Mouse (Mus musculus): ENCODE measurements around the gene G6pc3. TPM values are rescaled to one million over a fixed set of nuclear protein-coding genes. Genes with fewer than 3 reads are reported as not detected.
A peak's percentile ranks its signal among the peaks of the same experiment; 100 is the strongest.

Gene G6pc3
- polyA plus RNA-seq, 1 experiment from 2014 or later: 24.4 TPM

GRCm38 (mm10) chr11:102227270-102228190 lies 38.1 kb downstream of the G6pc3 start:
- no peak for ATAC-seq (replicated peaks; ENCODE audit: extremely low read depth, insufficient read depth, low FRiP score)

GRCm38 (mm10) chr11:102228191-102228545 lies 38.7 kb downstream of the G6pc3 start:
- Histone ChIP-seq H3K4me2 (ENCODE audit: low read depth, low read length) (peak overlapping the region; percentile 81), H3K9ac (ENCODE audit: low read length) (peak overlapping the region; percentile 87; the same call in 1 of the 2 replicates), H3K27me3 (ENCODE audit: control insufficient read depth, insufficient read depth, low read length) (no peaks in the 10 kb centered on the region), H3K4me1 (ENCODE audit: control insufficient read depth, insufficient read depth, low read length) (peaks cover 54% of the 10 kb centered on the region), H3K27ac (ENCODE audit: low read length) (no peak overlapping the region), H3K4me3 (ENCODE audit: low read length) (peak overlapping the region; percentile 70), H3K36me3 (ENCODE audit: control insufficient read depth, insufficient read depth) (no peaks in the 10 kb centered on the region; the same call in 1 of the 2 replicates), H3K9me3 (replicated peaks; ENCODE audit: control insufficient read depth, low read length) (no peaks in the 10 kb centered on the region)
- WGBS: 21% methylated on average over 9 of the region's 9 CpGs
- no peak for ATAC-seq (replicated peaks; ENCODE audit: extremely low read depth, insufficient read depth, low FRiP score)

More at GRCm38 (mm10) chr11:102227270-102228190, 38.1 kb downstream of the G6pc3 start:
- H3K27me3 ChIP-seq (ENCODE audit: control insufficient read depth, insufficient read depth, low read length): no peaks in the 10 kb centered on the region
- H3K4me3 ChIP-seq (ENCODE audit: low read length): peak overlapping the region; percentile 70
- no peaks in the 10 kb centered on the region; the same call in 1 of the 2 replicates for H3K36me3 ChIP-seq (ENCODE audit: control insufficient read depth, insufficient read depth)
- no peak overlapping the region for H3K27ac ChIP-seq (ENCODE audit: low read length)
- H3K4me1 ChIP-seq (ENCODE audit: control insufficient read depth, insufficient read depth, low read length): peaks cover 60% of the 10 kb centered on the region
- H3K9ac ChIP-seq (ENCODE audit: low read length): peak overlapping the region; percentile 87; the same call in 1 of the 2 replicates
- WGBS: 30% methylated on average over 12 of the region's 12 CpGs
- H3K4me2 ChIP-seq (ENCODE audit: low read depth, low read length): peak overlapping the region; percentile 81
- no peaks in the 10 kb centered on the region for H3K9me3 ChIP-seq (replicated peaks; ENCODE audit: control insufficient read depth, low read length)

- no peaks in the 10 kb centered on the region for H3K27me3 ChIP-seq (ENCODE audit: control insufficient read depth, insufficient read depth, low read length)
- no peaks in the 10 kb centered on the region; the same call in 1 of the 2 replicates for H3K36me3 ChIP-seq (ENCODE audit: control insufficient read depth, insufficient read depth)
- ATAC-seq (replicated peaks; ENCODE audit: extremely low read depth, insufficient read depth, low FRiP score): no peak
- peak overlapping the region; percentile 87 for H3K9ac ChIP-seq (ENCODE audit: low read length)
- H3K9me3 ChIP-seq (replicated peaks; ENCODE audit: control insufficient read depth, low read length): no peaks in the 10 kb centered on the region
- H3K4me3 ChIP-seq (ENCODE audit: low read length): peak overlapping the region; percentile 70
- WGBS: 14% methylated on average over 7 of the region's 7 CpGs
- H3K4me2 ChIP-seq (ENCODE audit: low read depth, low read length): peak overlapping the region; percentile 81
- no peak overlapping the region for H3K27ac ChIP-seq (ENCODE audit: low read length)
- H3K4me1 ChIP-seq (ENCODE audit: control insufficient read depth, insufficient read depth, low read length): peaks cover 50% of the 10 kb centered on the region
Measured at GRCm38 (mm10) chr11:102228646-102229268, 39.3 kb downstream of the G6pc3 start.

- WGBS: under 1% methylated on average over 42 of the region's 47 CpGs
- Histone ChIP-seq H3K27ac (ENCODE audit: low read length) (peak overlapping the region; percentile 75), H3K9me3 (replicated peaks; ENCODE audit: control insufficient read depth, low read length) (no peaks in the 10 kb centered on the region)
Measured at GRCm38 (mm10) chr11:102229331-102229953, 40.0 kb downstream of the G6pc3 start.

GRCm38 (mm10) chr11:102230006-102230741 lies 40.8 kb downstream of the G6pc3 start, which contains the start of gene Hdac5:
Gene Hdac5, minus strand, starts transcription at chr11:102230166.
- ATAC-seq (replicated peaks; ENCODE audit: extremely low read depth, insufficient read depth, low FRiP score): peak; percentile 92
- Histone ChIP-seq H3K4me2 (ENCODE audit: low read depth, low read length) (peak within 1 kb of the TSS; percentile 81), H3K27me3 (ENCODE audit: control insufficient read depth, insufficient read depth, low read length) (no peaks in the 10 kb centered on the region), H3K4me1 (ENCODE audit: control insufficient read depth, insufficient read depth, low read length) (peaks cover 37% of the 10 kb centered on the region), H3K9ac (ENCODE audit: low read length) (peak within 1 kb of the TSS; percentile 87), H3K9me3 (replicated peaks; ENCODE audit: control insufficient read depth, low read length) (no peaks in the 10 kb centered on the region), H3K27ac (ENCODE audit: low read length) (peak within 1 kb of the TSS; percentile 75), H3K4me3 (ENCODE audit: low read length) (peak within 1 kb of the TSS; percentile 70), H3K36me3 (ENCODE audit: control insufficient read depth, insufficient read depth) (no peaks in the 10 kb centered on the region)
- WGBS: under 1% methylated on average over 49 of the region's 49 CpGs

More at GRCm38 (mm10) chr11:102229331-102229953, 40.0 kb downstream of the G6pc3 start:
- Histone ChIP-seq H3K4me3 (ENCODE audit: low read length) (peak overlapping the region; percentile 70), H3K4me1 (ENCODE audit: control insufficient read depth, insufficient read depth, low read length) (peaks cover 44% of the 10 kb centered on the region), H3K36me3 (ENCODE audit: control insufficient read depth, insufficient read depth) (no peaks in the 10 kb centered on the region), H3K27me3 (ENCODE audit: control insufficient read depth, insufficient read depth, low read length) (no peaks in the 10 kb centered on the region), H3K4me2 (ENCODE audit: low read depth, low read length) (peak overlapping the region; percentile 81), H3K9ac (ENCODE audit: low read length) (peak overlapping the region; percentile 87)
- ATAC-seq (replicated peaks; ENCODE audit: extremely low read depth, insufficient read depth, low FRiP score): peak; percentile 39

GRCm38 (mm10) chr11:102236022-102236421 lies 46.6 kb downstream of the G6pc3 start:
- WGBS: 36% methylated on average over 2 of the region's 2 CpGs
- Histone ChIP-seq H3K9me3 (replicated peaks; ENCODE audit: control insufficient read depth, low read length) (no peaks in the 10 kb centered on the region), H3K36me3 (ENCODE audit: control insufficient read depth, insufficient read depth) (no peaks in the 10 kb centered on the region), H3K27me3 (ENCODE audit: control insufficient read depth, insufficient read depth, low read length) (no peaks in the 10 kb centered on the region), H3K4me1 (ENCODE audit: control insufficient read depth, insufficient read depth, low read length) (no peaks in the 10 kb centered on the region), H3K27ac (ENCODE audit: low read length) (no peak overlapping the region), H3K4me2 (ENCODE audit: low read depth, low read length) (no peak overlapping the region), H3K9ac (ENCODE audit: low read length) (no peak overlapping the region), H3K4me3 (ENCODE audit: low read length) (no peak overlapping the region)
- no peak for ATAC-seq (replicated peaks; ENCODE audit: extremely low read depth, insufficient read depth, low FRiP score)

GRCm38 (mm10) chr11:102240636-102241035 lies 51.2 kb downstream of the G6pc3 start:
- no peak overlapping the region for H3K27ac ChIP-seq (ENCODE audit: low read length)
- H3K9me3 ChIP-seq (replicated peaks; ENCODE audit: control insufficient read depth, low read length): no peaks in the 10 kb centered on the region
- no peak overlapping the region for H3K4me3 ChIP-seq (ENCODE audit: low read length)
- H3K27me3 ChIP-seq (ENCODE audit: control insufficient read depth, insufficient read depth, low read length): no peaks in the 10 kb centered on the region
- no peak for ATAC-seq (replicated peaks; ENCODE audit: extremely low read depth, insufficient read depth, low FRiP score)
- H3K36me3 ChIP-seq (ENCODE audit: control insufficient read depth, insufficient read depth): no peaks in the 10 kb centered on the region
- peaks cover 9% of the 10 kb centered on the region for H3K4me1 ChIP-seq (ENCODE audit: control insufficient read depth, insufficient read depth, low read length)
- no peak overlapping the region for H3K9ac ChIP-seq (ENCODE audit: low read length)
- H3K4me2 ChIP-seq (ENCODE audit: low read depth, low read length): no peak overlapping the region
- 84% methylated on average over 6 of the region's 6 CpGs for WGBS

- H3K4me2 ChIP-seq (ENCODE audit: low read depth, low read length): no peak overlapping the region
- no peak for ATAC-seq (replicated peaks; ENCODE audit: extremely low read depth, insufficient read depth, low FRiP score)
- H3K4me1 ChIP-seq (ENCODE audit: control insufficient read depth, insufficient read depth, low read length): peaks cover 10% of the 10 kb centered on the region
- no peaks in the 10 kb centered on the region for H3K36me3 ChIP-seq (ENCODE audit: control insufficient read depth, insufficient read depth)
- no peak overlapping the region for H3K4me3 ChIP-seq (ENCODE audit: low read length)
- H3K9me3 ChIP-seq (replicated peaks; ENCODE audit: control insufficient read depth, low read length): no peaks in the 10 kb centered on the region
- H3K9ac ChIP-seq (ENCODE audit: low read length): no peak overlapping the region
- H3K27ac ChIP-seq (ENCODE audit: low read length): no peak overlapping the region
- WGBS: 63% methylated on average over 5 of the region's 5 CpGs
- no peaks in the 10 kb centered on the region for H3K27me3 ChIP-seq (ENCODE audit: control insufficient read depth, insufficient read depth, low read length)
Measured at GRCm38 (mm10) chr11:102241246-102241645, 51.8 kb downstream of the G6pc3 start.
